Mouse (Mus musculus): ENCODE results near the gene Tanc1.

Gene Tanc1

GRCm38 (mm10) chr2:59788704-59789500, 177.1 kb downstream of the Tanc1 start:
- DNase-seq (ENCODE audit: low spot score in 2 of 2): no peak

DNA sequence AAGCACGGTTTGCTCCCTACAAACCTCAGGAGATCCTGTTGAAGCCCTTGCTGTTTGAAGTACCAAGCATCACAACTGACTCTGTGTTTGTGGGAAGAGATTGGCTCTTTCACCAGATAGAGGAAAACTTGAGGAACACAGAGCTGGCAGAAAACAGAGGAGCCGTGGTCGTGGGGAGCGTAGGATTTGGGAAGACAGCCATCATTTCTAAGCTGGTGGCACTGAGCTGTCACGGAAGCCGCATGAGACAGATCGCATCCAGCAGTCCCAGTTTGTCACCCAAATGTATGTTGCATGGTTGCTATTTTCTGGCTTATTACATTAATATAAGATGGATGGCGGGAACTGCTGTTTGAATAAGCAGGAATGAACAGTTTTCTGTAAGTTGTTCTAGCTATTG, 179.8 kb downstream of the Tanc1 start:
- DNase-seq (ENCODE audit: low spot score in 2 of 2): no peak

DNA sequence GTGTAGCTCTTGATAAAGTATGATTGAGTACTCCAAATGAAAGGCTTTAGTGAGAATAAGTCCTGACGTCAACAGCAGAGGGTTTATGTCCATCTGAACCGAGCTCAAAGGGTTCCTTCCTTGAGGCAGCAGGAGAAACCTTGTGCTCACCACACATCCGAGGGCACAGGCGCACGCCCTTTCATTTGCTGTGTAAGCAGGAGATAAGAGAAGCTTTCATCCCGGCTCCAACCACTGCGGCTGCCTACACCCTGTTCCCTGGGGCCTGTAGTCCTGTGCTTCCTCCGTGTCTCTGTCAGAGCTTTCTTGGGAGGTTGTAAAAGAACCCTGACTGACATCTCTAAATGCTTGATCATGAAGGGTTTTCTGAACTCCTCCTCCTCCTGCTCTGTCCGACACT, 181.5 kb downstream of the Tanc1 start:
- DNase-seq (ENCODE audit: low spot score in 2 of 2): no peak

DNA sequence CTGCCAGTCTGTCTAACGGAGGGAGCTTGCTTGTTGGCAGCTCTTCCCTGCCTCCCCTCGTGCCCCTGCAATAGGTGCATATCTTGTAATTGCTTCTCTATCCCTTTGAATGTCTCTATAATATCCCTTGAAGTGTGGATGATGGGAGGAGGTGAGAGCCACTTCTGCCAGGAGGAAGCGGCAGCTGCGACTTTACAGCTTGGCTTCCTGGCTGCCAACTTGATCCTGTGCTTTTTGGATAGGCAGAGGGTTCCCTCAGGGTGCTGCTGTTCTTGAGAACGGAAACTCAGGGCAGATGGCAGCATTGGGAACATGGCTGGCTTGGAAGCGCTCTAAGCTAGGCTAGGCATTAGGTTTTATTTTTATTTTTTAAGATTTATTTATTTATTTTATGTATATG, 183.0 kb downstream of the Tanc1 start:
- peak; percentile 10 to 14 for DNase-seq (ENCODE audit: low spot score in 2 of 2)

GRCm38 (mm10) chr2:59798934-59799532, 187.2 kb downstream of the Tanc1 start:
- DNase-seq (ENCODE audit: low spot score in 2 of 2): no peak

- no peak for DNase-seq (ENCODE audit: low spot score in 2 of 2)
Observed at GRCm38 (mm10) chr2:59799572-59799971, 187.7 kb downstream of the Tanc1 start.

GRCm38 (mm10) chr2:59800481-59801266, 188.8 kb downstream of the Tanc1 start:
- DNase-seq (ENCODE audit: low spot score in 2 of 2): no peak

- no peak for DNase-seq (ENCODE audit: low spot score in 2 of 2)
Observed at GRCm38 (mm10) chr2:59802722-59803387, 191.0 kb downstream of the Tanc1 start.

GRCm38 (mm10) chr2:59805595-59805994, 193.8 kb downstream of the Tanc1 start:
- no peak for DNase-seq (ENCODE audit: low spot score in 2 of 2)

DNA sequence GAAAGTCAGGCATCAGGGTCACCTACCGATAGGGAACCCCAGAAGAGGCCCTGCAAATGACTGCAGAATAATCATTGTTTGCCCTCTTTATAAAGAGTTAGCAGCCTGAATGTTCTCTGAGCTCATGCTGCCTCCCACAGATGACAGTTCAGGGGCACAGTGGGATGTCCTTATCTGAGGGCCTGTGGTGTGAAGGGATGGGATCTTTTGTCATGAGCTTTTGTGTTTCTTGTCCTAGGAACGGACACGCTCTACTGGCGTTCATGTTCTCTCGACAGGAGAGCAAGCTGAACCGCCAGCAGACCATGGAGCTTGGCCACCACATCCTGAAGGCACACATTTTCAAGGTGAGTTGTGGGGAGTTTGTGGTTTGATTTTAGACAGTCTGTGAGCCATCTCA, 194.2 kb downstream of the Tanc1 start:
- DNase-seq (ENCODE audit: low spot score in 2 of 2): no peak

DNA sequence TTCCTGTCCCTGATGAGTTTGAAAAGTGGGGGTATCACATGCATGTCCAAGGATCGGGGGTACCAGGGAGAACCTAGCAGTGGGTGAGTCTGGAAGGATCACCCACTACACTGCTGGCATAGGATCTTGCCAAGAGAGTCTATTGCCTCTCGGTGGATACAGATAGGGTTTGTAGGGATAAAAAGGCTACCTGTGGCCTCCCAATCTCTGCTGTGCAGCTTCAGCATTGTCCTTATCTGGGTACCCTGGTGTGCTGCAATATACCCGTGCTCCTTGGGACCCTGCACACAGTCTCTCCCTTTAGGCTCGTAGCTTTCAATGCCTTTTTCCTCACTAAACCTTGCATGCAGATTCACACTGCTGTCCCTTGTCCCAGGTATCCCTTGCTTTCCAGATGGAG, 196.8 kb downstream of the Tanc1 start:
- DNase-seq (ENCODE audit: low spot score in 2 of 2): no peak

DNA sequence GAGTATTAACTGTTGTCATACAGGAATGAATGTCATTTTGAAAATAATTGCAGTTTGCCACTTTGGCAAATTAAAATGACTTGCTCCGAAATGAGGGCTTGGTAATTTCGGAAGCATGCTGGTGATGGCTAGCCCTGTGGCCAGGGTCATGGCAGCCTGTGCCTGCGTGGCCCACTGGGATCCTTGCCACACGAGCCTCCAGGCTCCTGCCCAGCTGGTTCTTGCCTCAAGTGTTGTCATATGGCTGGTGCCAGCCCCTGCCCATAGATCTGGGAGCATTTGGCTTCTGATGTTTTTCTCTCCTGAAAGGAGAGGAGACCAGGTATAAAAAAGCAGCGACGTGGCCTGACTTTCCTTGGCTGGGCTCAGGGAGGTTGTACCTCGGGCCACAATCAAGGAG, 198.2 kb downstream of the Tanc1 start:
- DNase-seq (ENCODE audit: low spot score in 2 of 2): no peak

DNA sequence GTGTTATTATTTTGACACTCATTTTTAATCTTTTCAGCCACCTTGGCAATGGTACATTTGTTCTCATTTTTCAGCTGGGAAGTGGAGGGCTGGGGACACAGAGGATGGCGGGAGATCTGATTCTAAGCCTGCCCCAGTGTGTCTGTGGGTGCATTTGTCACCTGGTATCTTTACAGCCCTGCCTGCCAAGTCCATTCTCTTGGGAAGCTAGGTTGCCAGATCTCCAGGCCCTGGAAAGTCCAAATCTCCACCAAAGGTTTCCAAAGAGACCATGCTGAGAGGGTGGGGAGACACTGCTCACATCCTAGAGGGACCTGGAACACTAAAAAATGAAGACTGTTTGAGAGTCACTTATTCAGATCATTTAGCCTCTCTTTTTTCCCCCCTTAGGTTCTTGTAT, 199.4 kb downstream of the Tanc1 start:
- DNase-seq (ENCODE audit: low spot score in 2 of 2): no peak

DNA sequence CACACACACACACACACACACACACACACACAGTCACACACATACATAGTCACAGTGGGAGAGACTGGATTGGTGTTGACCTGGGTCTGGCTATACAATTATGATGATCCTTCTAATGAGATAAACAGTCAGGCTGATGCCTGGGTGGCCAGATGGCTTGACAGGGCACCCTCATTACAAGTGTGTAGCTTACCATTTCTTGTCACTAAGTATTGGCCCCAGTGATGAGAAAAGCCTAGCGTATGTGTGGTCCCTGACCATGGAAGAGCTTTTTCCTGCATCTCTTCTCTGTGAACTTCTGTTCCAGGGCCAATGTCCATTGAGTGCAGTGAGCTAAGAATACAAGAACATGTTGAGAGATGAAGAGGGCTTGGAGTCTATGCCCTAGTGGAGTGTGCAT, 200.8 kb downstream of the Tanc1 start:
- DNase-seq (ENCODE audit: low spot score in 2 of 2): no peak

- no peak for DNase-seq (ENCODE audit: low spot score in 2 of 2)
Observed at GRCm38 (mm10) chr2:59813457-59813856, 201.6 kb downstream of the Tanc1 start.

DNA sequence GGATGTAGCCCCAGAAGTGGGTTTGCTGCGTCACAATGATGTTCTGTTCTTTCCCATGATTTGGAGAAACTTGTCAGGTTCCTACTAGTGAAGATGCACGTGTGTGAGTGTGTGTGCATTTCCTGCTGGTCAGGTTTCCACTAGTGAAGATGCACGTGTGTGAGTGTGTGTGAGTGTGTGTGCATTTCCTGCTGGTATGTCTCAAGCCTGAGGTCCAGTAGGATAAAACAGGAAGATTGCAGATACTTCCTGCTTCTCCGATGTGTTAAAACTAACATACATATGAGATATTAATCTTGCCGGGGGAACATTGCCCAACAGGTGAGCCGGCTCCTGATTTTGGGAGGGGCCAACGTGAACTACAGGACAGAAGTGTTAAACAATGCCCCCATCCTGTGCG, 203.2 kb downstream of the Tanc1 start:
- no peak for DNase-seq (ENCODE audit: low spot score in 2 of 2)

DNA sequence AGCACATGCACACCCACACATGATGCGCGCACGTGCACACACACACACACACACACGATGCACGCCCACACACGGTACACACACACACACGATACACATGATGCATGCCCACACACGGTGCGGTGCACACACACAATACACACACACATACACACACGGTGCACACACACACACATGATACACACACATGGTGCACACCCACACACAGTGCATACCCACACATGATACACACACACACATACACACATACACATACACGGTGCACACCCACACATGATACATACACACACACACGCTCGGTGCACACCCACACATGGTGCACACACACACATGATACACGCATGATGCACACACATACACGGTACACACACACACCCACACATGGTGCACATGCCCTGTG, 206.8 kb downstream of the Tanc1 start:
- DNase-seq (ENCODE audit: low spot score in 2 of 2): no peak

- no peak for DNase-seq (ENCODE audit: low spot score in 2 of 2)
Observed at GRCm38 (mm10) chr2:59819415-59819814, 207.6 kb downstream of the Tanc1 start.

- no peak for DNase-seq (ENCODE audit: low spot score in 2 of 2)
Observed at GRCm38 (mm10) chr2:59820088-59820487, 208.2 kb downstream of the Tanc1 start.

- no peak for DNase-seq (ENCODE audit: low spot score in 2 of 2)
Observed at GRCm38 (mm10) chr2:59821044-59821443, 209.2 kb downstream of the Tanc1 start.

GRCm38 (mm10) chr2:59824289-59824688, 212.4 kb downstream of the Tanc1 start:
- no peak for DNase-seq (ENCODE audit: low spot score in 2 of 2)

GRCm38 (mm10) chr2:59825380-59825779, 213.5 kb downstream of the Tanc1 start:
- DNase-seq (ENCODE audit: low spot score in 2 of 2): no peak
